Mouse (Mus musculus) CH12.LX (cell line): ENCODE results near the gene G3bp2.

ENCODE experiments used
- CTCF ChIP-seq, 2 experiments: IDR thresholded peaks in 1 of 2; conservative IDR thresholded peaks in 1 of 2; 2 replicates each; pipeline ENCODE4 v1.5.1; 2011 to 2012; ENCODE audit warnings: low read depth in 2 of 2, low read length in 2 of 2, improper control_type of control experiment in 1 of 2, inconsistent platforms in 1 of 2, mild to moderate bottlenecking in 1 of 2, moderate library complexity in 1 of 2
- MAFK ChIP-seq: IDR thresholded peaks from 2 replicates; pipeline ENCODE4 v1.6.1; 2011; ENCODE audit warnings: low read length, improper control_type of control experiment; ENCODE audit not compliant: insufficient replicate concordance
- USF1 ChIP-seq: IDR thresholded peaks from 2 replicates; pipeline ENCODE4 v1.6.1; 2014; ENCODE audit warnings: low read depth, mild to moderate bottlenecking, inconsistent platforms, low read length, improper control_type of control experiment
- ZMIZ1 ChIP-seq: IDR thresholded peaks from 2 replicates; pipeline ENCODE4 v1.6.1; 2012; ENCODE audit warnings: low read depth, mild to moderate bottlenecking, inconsistent platforms, low read length, improper control_type of control experiment
- ZNF384 ChIP-seq: IDR thresholded peaks from 2 replicates; pipeline ENCODE4 v1.6.1; 2012; ENCODE audit warnings: low read depth, low read length, improper control_type of control experiment, inconsistent platforms

GRCm38 (mm10) chr5:92127751-92128150 is 44.2 kb upstream of the G3bp2 start:
- TF ChIP-seq CTCF (conservative IDR thresholded peaks at IDR 0.05 in 1 of 2, IDR thresholded peaks at IDR 0.05 in 1 of 2; ENCODE audit: low read depth in 2 of 2, low read length in 2 of 2) (no peak), ZMIZ1 (no peak), MAFK (no peak), USF1 (no peak), ZNF384 (no peak)
